Mouse (Mus musculus): ENCODE measurements at regions not wholly inside any gene's neighbourhood (a gene's known extent, or its start where the extent isn't known, plus 50 kb on each side); places are given as distances from the start of the nearest gene placed in this dataset.

DNA sequence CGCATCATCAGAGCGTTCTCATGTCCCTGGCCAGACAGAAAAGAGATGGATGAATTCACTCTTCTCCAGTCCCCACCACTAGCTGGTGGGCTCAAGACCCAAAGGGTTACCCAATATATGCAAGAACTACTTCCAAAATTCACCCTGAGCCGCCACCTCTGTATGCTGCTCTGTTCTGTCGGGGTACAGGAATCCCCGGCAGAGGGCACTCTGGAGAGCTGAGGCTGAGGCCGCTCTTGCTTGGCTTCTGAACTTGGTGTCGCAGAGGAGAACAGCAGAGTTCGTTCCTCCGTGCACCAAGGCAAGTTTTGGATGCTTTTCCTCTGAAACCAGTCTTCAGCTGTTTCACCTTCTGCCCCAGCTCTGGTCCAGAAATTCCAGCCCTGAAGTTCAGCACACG lies 157.5 kb upstream of the Lmo4 start:
- no peaks in the 10 kb centered on the region for H3K4me1 ChIP-seq (ENCODE audit: control insufficient read depth, insufficient read depth, low read length)
- ATAC-seq (ENCODE audit: low FRiP score, low TSS enrichment), result no peak
- no peak overlapping the region for H3K4me2 ChIP-seq (replicated peaks; ENCODE audit: low read depth, low read length)
- H3K9me3 ChIP-seq (ENCODE audit: control insufficient read depth, low read length), result no peaks in the 10 kb centered on the region
- no peak overlapping the region for H3K27ac ChIP-seq (ENCODE audit: low read depth, low read length)
- no peaks in the 10 kb centered on the region for H3K36me3 ChIP-seq (ENCODE audit: control insufficient read depth, insufficient read depth, low read length)
- H3K9ac ChIP-seq (ENCODE audit: low read depth, low read length), result no peak overlapping the region
- H3K4me3 ChIP-seq (ENCODE audit: low read length), result no peak overlapping the region
- H3K27me3 ChIP-seq (ENCODE audit: control insufficient read depth, insufficient read depth, low read length), result no peaks in the 10 kb centered on the region
- WGBS, result 53% methylated on average over 10 of the region's 10 CpGs

DNA sequence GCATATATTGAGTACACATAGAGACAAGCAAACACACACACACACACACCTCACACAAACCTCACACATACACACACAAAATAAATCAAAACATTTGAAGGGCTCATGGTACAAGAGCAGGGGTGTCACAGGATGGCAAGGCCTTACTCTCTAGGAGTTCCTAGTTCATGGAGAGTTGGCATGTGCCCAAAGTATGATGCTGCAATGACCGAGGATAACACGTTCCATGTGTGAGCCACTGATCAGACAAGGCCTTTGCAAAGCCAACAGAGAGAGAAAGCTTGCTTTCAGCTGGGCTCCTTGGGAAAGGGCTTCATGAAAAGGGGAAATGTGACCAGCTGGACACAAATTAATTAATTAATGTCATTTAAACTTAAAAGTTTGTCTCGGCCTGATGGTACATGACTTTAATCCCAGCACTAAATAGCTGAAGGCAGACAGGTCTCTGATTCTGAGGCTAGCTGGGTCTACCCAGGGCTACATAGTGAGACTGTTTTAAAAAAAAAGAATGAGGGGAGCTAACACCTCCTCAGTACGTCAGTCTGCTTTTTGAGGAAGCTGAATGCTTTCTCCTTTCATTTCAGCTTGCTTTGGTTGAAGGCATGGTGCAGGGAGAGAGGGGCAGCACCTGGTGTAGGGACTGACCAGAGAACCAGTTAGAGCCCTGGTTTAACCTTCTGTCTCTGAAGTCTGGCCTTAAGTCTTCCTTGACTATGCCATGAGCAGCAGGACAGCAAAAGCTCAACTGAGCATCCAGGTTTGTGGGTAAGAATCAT lies 156.4 kb upstream of the Lmo4 start:
- no peak overlapping the region for H3K27ac ChIP-seq (ENCODE audit: low read depth, low read length)
- no peak overlapping the region for H3K4me2 ChIP-seq (replicated peaks; ENCODE audit: low read depth, low read length)
- no peak for ATAC-seq (ENCODE audit: low FRiP score, low TSS enrichment)
- H3K27me3 ChIP-seq (ENCODE audit: control insufficient read depth, insufficient read depth, low read length), result no peaks in the 10 kb centered on the region
- no peak overlapping the region for H3K4me3 ChIP-seq (ENCODE audit: low read length)
- H3K36me3 ChIP-seq (ENCODE audit: control insufficient read depth, insufficient read depth, low read length), result no peaks in the 10 kb centered on the region
- H3K4me1 ChIP-seq (ENCODE audit: control insufficient read depth, insufficient read depth, low read length), result no peaks in the 10 kb centered on the region
- no peaks in the 10 kb centered on the region for H3K9me3 ChIP-seq (ENCODE audit: control insufficient read depth, low read length)
- WGBS, result 91% methylated on average over 4 of the region's 4 CpGs
- H3K9ac ChIP-seq (ENCODE audit: low read depth, low read length), result no peak overlapping the region

DNA sequence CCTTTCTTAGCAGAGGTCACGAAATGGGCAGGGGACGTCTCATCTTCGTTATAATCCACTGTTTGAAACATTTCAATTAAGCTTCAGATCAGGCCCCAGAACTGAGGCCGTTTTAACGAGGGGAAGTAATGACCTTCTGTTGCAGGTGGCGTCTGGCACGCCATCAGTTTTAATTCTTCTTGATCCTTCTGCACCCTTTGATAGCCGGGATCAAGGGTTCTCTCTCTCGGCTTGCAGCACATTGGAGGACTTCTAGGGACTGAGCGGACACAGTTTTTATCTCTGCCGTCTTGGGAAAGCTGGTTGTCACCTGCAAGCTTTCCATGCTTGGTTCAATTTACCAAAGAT lies 151.9 kb upstream of the Lmo4 start:
- Histone ChIP-seq H3K27me3 (ENCODE audit: control insufficient read depth, insufficient read depth, low read length) (no peaks in the 10 kb centered on the region), H3K27ac (ENCODE audit: low read depth, low read length) (no peak overlapping the region), H3K9me3 (ENCODE audit: control insufficient read depth, low read length) (no peaks in the 10 kb centered on the region), H3K36me3 (ENCODE audit: control insufficient read depth, insufficient read depth, low read length) (no peaks in the 10 kb centered on the region), H3K4me1 (ENCODE audit: control insufficient read depth, insufficient read depth, low read length) (no peaks in the 10 kb centered on the region), H3K4me2 (replicated peaks; ENCODE audit: low read depth, low read length) (no peak overlapping the region), H3K9ac (ENCODE audit: low read depth, low read length) (no peak overlapping the region), H3K4me3 (ENCODE audit: low read length) (no peak overlapping the region)
- ATAC-seq (ENCODE audit: low FRiP score, low TSS enrichment), result no peak
- 57% methylated on average over 11 of the region's 11 CpGs for WGBS

DNA sequence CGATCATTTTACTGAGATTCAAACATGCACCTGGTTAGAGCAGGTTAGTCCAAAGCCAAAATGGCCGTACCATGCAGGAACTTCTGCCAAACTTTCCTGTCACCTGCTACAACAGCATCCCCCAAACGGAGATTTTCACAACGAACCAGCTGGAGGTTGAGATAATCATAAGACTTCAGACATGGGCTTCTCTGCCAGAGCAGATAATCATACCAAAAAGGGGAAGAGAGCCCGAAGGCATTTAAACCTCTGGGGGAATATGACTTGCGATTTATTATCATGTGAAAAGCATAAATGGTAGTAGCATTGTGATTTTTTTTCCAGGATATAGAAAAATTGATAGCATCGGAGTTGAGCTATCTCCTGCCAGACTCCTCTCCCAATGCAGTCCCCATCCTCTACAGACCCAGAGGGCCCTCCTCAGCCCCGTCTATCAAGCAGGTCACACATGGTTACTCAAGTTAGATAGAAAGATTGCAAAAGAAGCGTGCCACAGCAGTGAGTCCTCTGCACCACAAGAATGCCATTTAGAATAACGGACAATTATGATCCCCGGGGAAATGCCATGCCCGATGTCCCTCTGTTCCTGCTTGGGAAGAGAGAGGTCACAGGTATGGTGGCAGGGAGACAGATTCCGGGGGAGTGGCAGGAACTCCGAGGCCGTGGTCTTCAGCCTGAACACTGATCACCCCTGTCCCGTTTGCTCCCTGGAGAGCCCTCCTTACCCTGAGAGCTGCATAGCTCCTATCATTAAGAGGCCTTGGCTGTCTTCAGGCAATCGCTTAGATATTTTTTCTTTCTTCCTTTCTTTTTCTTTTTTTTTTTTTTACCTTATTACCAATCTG lies 151.3 kb upstream of the Lmo4 start:
- H3K4me1 ChIP-seq (ENCODE audit: control insufficient read depth, insufficient read depth, low read length), result no peaks in the 10 kb centered on the region
- H3K27ac ChIP-seq (ENCODE audit: low read depth, low read length), result no peak overlapping the region
- WGBS, result 68% methylated on average over 17 of the region's 17 CpGs
- H3K9me3 ChIP-seq (ENCODE audit: control insufficient read depth, low read length), result no peaks in the 10 kb centered on the region
- H3K9ac ChIP-seq (ENCODE audit: low read depth, low read length), result no peak overlapping the region
- ATAC-seq (ENCODE audit: low FRiP score, low TSS enrichment), result no peak
- H3K4me3 ChIP-seq (ENCODE audit: low read length), result no peak overlapping the region
- no peaks in the 10 kb centered on the region for H3K27me3 ChIP-seq (ENCODE audit: control insufficient read depth, insufficient read depth, low read length)
- H3K4me2 ChIP-seq (replicated peaks; ENCODE audit: low read depth, low read length), result no peak overlapping the region
- no peaks in the 10 kb centered on the region for H3K36me3 ChIP-seq (ENCODE audit: control insufficient read depth, insufficient read depth, low read length)

DNA sequence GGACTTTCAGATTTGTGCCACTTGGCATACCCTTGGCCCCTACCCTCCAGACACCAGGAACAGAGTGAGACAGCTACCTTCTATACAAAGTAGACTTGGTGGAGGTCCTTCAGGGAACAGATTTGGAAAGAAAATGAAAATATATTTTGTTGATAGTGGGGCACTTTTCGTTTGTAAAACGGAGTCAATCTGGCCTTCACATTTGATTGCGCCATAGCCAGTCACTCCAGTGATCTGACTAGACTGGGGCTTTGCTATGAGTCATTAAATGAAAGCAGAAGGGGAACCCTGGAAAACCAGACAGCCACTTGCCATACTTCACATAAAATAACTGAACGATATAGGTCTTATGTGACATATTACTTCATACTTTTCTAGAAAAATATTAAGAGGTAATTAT lies 147.5 kb upstream of the Lmo4 start:
- no peaks in the 10 kb centered on the region for H3K27me3 ChIP-seq (ENCODE audit: control insufficient read depth, insufficient read depth, low read length)
- no peaks in the 10 kb centered on the region for H3K9me3 ChIP-seq (ENCODE audit: control insufficient read depth, low read length)
- 88% methylated on average over 4 of the region's 4 CpGs for WGBS
- H3K36me3 ChIP-seq (ENCODE audit: control insufficient read depth, insufficient read depth, low read length), result no peaks in the 10 kb centered on the region
- no peak overlapping the region for H3K4me3 ChIP-seq (ENCODE audit: low read length)
- no peaks in the 10 kb centered on the region for H3K4me1 ChIP-seq (ENCODE audit: control insufficient read depth, insufficient read depth, low read length)
- H3K9ac ChIP-seq (ENCODE audit: low read depth, low read length), result no peak overlapping the region
- no peak for ATAC-seq (ENCODE audit: low FRiP score, low TSS enrichment)
- no peak overlapping the region for H3K27ac ChIP-seq (ENCODE audit: low read depth, low read length)
- no peak overlapping the region for H3K4me2 ChIP-seq (replicated peaks; ENCODE audit: low read depth, low read length)

DNA sequence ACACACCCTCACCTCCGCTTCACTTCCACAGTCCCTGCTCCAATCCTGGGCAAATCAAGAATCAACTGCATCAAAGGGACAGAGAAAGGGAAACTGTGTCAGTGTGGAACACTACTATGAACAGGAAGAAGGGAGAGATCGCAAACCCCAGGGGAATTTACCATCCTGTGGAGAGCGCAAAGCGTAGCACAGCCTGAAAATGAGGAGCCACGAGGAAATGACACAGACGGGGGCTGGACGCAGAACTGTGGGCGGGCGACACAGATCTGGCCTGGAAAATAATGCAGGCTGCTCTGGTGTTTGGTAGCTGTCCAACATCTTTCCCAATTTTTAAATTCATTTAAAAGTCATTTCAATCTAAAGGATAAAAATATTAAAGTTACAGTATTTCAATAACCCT lies 143.4 kb upstream of the Lmo4 start:
- no peaks in the 10 kb centered on the region for H3K4me1 ChIP-seq (ENCODE audit: control insufficient read depth, insufficient read depth, low read length)
- H3K9me3 ChIP-seq (ENCODE audit: control insufficient read depth, low read length), result no peaks in the 10 kb centered on the region
- 67% methylated on average over 9 of the region's 9 CpGs for WGBS
- no peak for ATAC-seq (ENCODE audit: low FRiP score, low TSS enrichment)
- H3K4me3 ChIP-seq (ENCODE audit: low read length), result no peak overlapping the region
- no peak overlapping the region for H3K4me2 ChIP-seq (replicated peaks; ENCODE audit: low read depth, low read length)
- no peak overlapping the region for H3K27ac ChIP-seq (ENCODE audit: low read depth, low read length)
- H3K27me3 ChIP-seq (ENCODE audit: control insufficient read depth, insufficient read depth, low read length), result no peaks in the 10 kb centered on the region
- H3K36me3 ChIP-seq (ENCODE audit: control insufficient read depth, insufficient read depth, low read length), result no peaks in the 10 kb centered on the region
- no peak overlapping the region for H3K9ac ChIP-seq (ENCODE audit: low read depth, low read length)

DNA sequence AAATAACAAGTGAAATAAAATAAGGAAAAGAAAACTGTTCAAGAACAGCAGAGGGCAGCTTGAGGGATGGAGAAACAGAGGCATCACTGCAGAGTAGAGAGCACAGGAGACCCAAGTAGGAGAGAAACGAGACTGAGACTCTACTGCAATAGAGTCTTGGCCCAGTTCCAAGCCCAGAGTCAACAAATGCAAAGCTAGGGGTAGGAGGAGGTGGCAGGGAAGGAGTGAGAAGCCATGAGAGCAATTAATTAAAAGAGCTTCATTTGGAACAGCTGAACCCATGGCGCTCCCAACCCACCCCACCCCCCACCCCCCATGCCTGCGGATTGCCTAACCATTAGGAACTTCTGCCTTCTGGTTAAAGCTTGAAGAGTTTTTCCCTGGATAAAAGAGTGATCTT lies 130.2 kb upstream of the Lmo4 start:
- Histone ChIP-seq H3K4me1 (ENCODE audit: control insufficient read depth, insufficient read depth, low read length) (no peaks in the 10 kb centered on the region), H3K4me3 (ENCODE audit: low read length) (no peak overlapping the region), H3K36me3 (ENCODE audit: control insufficient read depth, insufficient read depth, low read length) (no peaks in the 10 kb centered on the region), H3K27me3 (ENCODE audit: control insufficient read depth, insufficient read depth, low read length) (no peaks in the 10 kb centered on the region), H3K4me2 (replicated peaks; ENCODE audit: low read depth, low read length) (no peak overlapping the region), H3K9me3 (ENCODE audit: control insufficient read depth, low read length) (no peaks in the 10 kb centered on the region), H3K27ac (ENCODE audit: low read depth, low read length) (no peak overlapping the region), H3K9ac (ENCODE audit: low read depth, low read length) (no peak overlapping the region)
- no peak for ATAC-seq (ENCODE audit: low FRiP score, low TSS enrichment)
- WGBS, result 58% methylated on average over 3 of the region's 3 CpGs

DNA sequence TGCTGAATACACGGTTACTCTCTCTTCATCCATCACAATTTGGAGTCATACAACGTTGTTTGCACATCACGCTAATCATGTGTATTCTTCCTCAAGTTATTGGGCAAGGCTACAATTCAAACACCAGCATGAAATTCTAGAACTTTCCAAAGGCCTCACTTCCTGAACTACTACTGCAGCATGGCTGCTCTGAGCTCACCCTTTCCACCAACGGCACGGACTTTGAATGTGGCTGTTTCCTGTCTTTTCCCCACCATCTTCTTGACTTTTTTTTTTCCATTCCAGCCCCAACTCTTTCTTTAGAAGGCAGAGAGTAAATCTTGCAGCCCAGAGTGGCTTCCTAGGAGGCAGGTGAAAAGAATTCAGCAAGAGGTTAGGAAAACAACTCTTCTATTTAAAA lies 129.2 kb upstream of the Lmo4 start:
- no peak overlapping the region for H3K27ac ChIP-seq (ENCODE audit: low read depth, low read length)
- no peaks in the 10 kb centered on the region for H3K36me3 ChIP-seq (ENCODE audit: control insufficient read depth, insufficient read depth, low read length)
- WGBS, result 84% methylated on average over 5 of the region's 5 CpGs

DNA sequence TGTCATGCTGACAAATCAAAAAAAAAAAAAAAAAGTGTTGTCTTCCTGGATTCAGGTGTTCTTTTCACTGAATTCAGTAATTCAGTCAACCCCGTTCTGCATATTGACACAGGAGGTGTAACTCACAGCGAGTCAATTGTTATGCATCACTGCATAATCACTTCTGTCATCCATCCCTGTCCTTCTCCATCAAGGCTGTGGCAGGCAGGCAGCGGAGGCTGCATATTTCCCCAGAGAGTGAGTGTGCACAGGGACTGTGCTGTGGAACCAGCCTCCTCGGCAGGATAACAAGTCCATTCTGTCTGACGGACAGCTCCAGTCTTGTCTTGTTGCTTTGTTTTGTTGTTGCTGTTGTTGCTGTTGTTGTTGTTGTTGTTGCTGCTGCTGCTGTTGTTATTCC lies 127.3 kb upstream of the Lmo4 start:
- no peak for ATAC-seq (ENCODE audit: low FRiP score, low TSS enrichment)
- H3K9ac ChIP-seq (ENCODE audit: low read depth, low read length), result no peak overlapping the region
- no peak overlapping the region for H3K4me3 ChIP-seq (ENCODE audit: low read length)
- H3K4me2 ChIP-seq (replicated peaks; ENCODE audit: low read depth, low read length), result no peak overlapping the region
- H3K36me3 ChIP-seq (ENCODE audit: control insufficient read depth, insufficient read depth, low read length), result no peaks in the 10 kb centered on the region
- no peak overlapping the region for H3K27ac ChIP-seq (ENCODE audit: low read depth, low read length)
- no peaks in the 10 kb centered on the region for H3K4me1 ChIP-seq (ENCODE audit: control insufficient read depth, insufficient read depth, low read length)
- 13% methylated on average over 5 of the region's 5 CpGs for WGBS
- no peaks in the 10 kb centered on the region for H3K9me3 ChIP-seq (ENCODE audit: control insufficient read depth, low read length)
- H3K27me3 ChIP-seq (ENCODE audit: control insufficient read depth, insufficient read depth, low read length), result no peaks in the 10 kb centered on the region

More for the DNA sequence above, 129.2 kb upstream of the Lmo4 start:
- no peak overlapping the region for H3K4me3 ChIP-seq (ENCODE audit: low read length)
- H3K9me3 ChIP-seq (ENCODE audit: control insufficient read depth, low read length), result no peaks in the 10 kb centered on the region
- no peak for ATAC-seq (ENCODE audit: low FRiP score, low TSS enrichment)
- H3K4me2 ChIP-seq (replicated peaks; ENCODE audit: low read depth, low read length), result no peak overlapping the region
- H3K9ac ChIP-seq (ENCODE audit: low read depth, low read length), result no peak overlapping the region
- no peaks in the 10 kb centered on the region for H3K4me1 ChIP-seq (ENCODE audit: control insufficient read depth, insufficient read depth, low read length)
- no peaks in the 10 kb centered on the region for H3K27me3 ChIP-seq (ENCODE audit: control insufficient read depth, insufficient read depth, low read length)

All from kidney, embryonic 14.5 days (tissue).